In genomic region chr13:98588480-98588879, GRCm38 (mm10) we compare ENCODE assay signal across 8 mouse cellular contexts. TPM values are rescaled to one million over a fixed set of nuclear protein-coding genes. Genes with fewer than 3 reads are reported as not detected.
A peak's percentile ranks its signal among the peaks of the same experiment; 100 is the strongest.
DNase-seq lines count a peak whose midpoint lies in the region; ATAC-seq and TF ChIP-seq lines count a peak whose summit lies in the region.

No protein-coding gene starts in this region.

- peaks cover 26% of the 10 kb centered on the region for H3K27me3 ChIP-seq in lung, embryonic 14.5 days (ENCODE audit: insufficient read depth, low read length)
- H3K27me3 ChIP-seq in embryonic facial prominence, embryonic 15.5 days, result peaks cover 28% of the 10 kb centered on the region
- peaks cover 78% of the 10 kb centered on the region for H3K27me3 ChIP-seq in limb, embryonic 10.5 days (ENCODE audit: low read depth, poor library complexity, severe bottlenecking)

- peaks cover 18% of the 10 kb centered on the region for H3K4me1 ChIP-seq in lung, embryonic 14.5 days (ENCODE audit: insufficient read depth)
- peaks cover 43% of the 10 kb centered on the region for H3K4me1 ChIP-seq in embryonic facial prominence, embryonic 15.5 days
- H3K4me1 ChIP-seq in limb, embryonic 10.5 days, result peaks cover 62% of the 10 kb centered on the region
- peaks cover 6% of the 10 kb centered on the region for H3K4me1 ChIP-seq in olfactory bulb, adult 2 months (ENCODE audit: control insufficient read depth, insufficient read depth, low read length)

- no peak overlapping the region for H3K27ac ChIP-seq in lung, embryonic 14.5 days (ENCODE audit: low read depth)
- H3K27ac ChIP-seq in embryonic facial prominence, embryonic 15.5 days (replicated peaks), result peak overlapping the region; percentile 53; the same call in 1 of the 2 replicates
- H3K27ac ChIP-seq in limb, embryonic 10.5 days, result peak overlapping the region; percentile 64
- no peak overlapping the region for H3K27ac ChIP-seq in olfactory bulb, adult 2 months (ENCODE audit: insufficient read depth, low read depth, low read length)

- H3K9ac ChIP-seq in lung, embryonic 14.5 days, result peak overlapping the region; percentile 52
- peak overlapping the region; percentile 12; the same call in 1 of the 2 replicates for H3K9ac ChIP-seq in embryonic facial prominence, embryonic 15.5 days

- no peak for ATAC-seq in lung, embryonic 14.5 days (ENCODE audit: insufficient read depth)
- ATAC-seq in embryonic facial prominence, embryonic 15.5 days (ENCODE audit: insufficient number of reproducible peaks, low FRiP score, low TSS enrichment, low read depth), result no peak

- no peak for DNase-seq in lung, embryonic 14.5 days
- DNase-seq in lung, postnatal 14 days, result no peak
- no peak for DNase-seq in limb, embryonic 10.5 days (ENCODE audit: low spot score)
- no peak for DNase-seq in thymus, postnatal 0 days (ENCODE audit: low spot score)
- no peak for DNase-seq in layer of hippocampus, adult 11-12 months (ENCODE audit: low spot score)
- DNase-seq in layer of hippocampus, postnatal 36 days, result no peak

- H3K36me3 ChIP-seq in lung, embryonic 14.5 days (ENCODE audit: insufficient read depth), result no peaks in the 10 kb centered on the region
- H3K36me3 ChIP-seq in embryonic facial prominence, embryonic 15.5 days, result no peaks in the 10 kb centered on the region
- H3K36me3 ChIP-seq in limb, embryonic 10.5 days, result no peaks in the 10 kb centered on the region

- no peaks in the 10 kb centered on the region for H3K9me3 ChIP-seq in lung, embryonic 14.5 days (ENCODE audit: low read depth, low read length)
- no peaks in the 10 kb centered on the region for H3K9me3 ChIP-seq in embryonic facial prominence, embryonic 15.5 days (replicated peaks)
- no peaks in the 10 kb centered on the region for H3K9me3 ChIP-seq in limb, embryonic 10.5 days (replicated peaks)

- H3K4me2 ChIP-seq in lung, embryonic 14.5 days, result peak overlapping the region; percentile 76
- peak overlapping the region; percentile 80 for H3K4me2 ChIP-seq in embryonic facial prominence, embryonic 15.5 days (replicated peaks)

- TF ChIP-seq CTCF in lung, embryonic 14.5 days (IDR thresholded peaks at IDR 0.05; ENCODE audit: low read depth), result no peak
- no peak for TF ChIP-seq CTCF in olfactory bulb, adult 2 months (IDR thresholded peaks at IDR 0.05; ENCODE audit: insufficient read depth, low read depth, low read length)

- TF ChIP-seq POLR2A in olfactory bulb, adult 2 months (IDR thresholded peaks at IDR 0.05; ENCODE audit: insufficient read depth, low read depth, low read length), result no peak

- peak overlapping the region; percentile 42 for H3K4me3 ChIP-seq in lung, embryonic 14.5 days (ENCODE audit: low read depth, low read length)
- H3K4me3 ChIP-seq in embryonic facial prominence, embryonic 15.5 days (replicated peaks), result peak overlapping the region; percentile 51
- H3K4me3 ChIP-seq in limb, embryonic 10.5 days, result peak overlapping the region; percentile 58
- H3K4me3 ChIP-seq in olfactory bulb, adult 2 months (ENCODE audit: insufficient read depth, low read depth, low read length), result peak overlapping the region; percentile 38

- 14% methylated on average over 12 of the region's 12 CpGs for WGBS in lung, embryonic 14.5 days
- WGBS in embryonic facial prominence, embryonic 15.5 days, result 13% methylated on average over 12 of the region's 12 CpGs
- under 1% methylated on average over 12 of the region's 12 CpGs for WGBS in limb, embryonic 10.5 days
- 18% methylated on average over 12 of the region's 12 CpGs for WGBS in olfactory bulb, adult 2 months

RNA-seq across cellular contexts. Expression of gene Tmem174, which starts 48.7 kb away (rescaled TPM):
- 0.08 TPM in 1 of 2 replicates, not detected in the other for polyA plus RNA-seq in lung, embryonic 14.5 days (2014; fragmentation: Nextera tagmentation; extraction: Ambion mirVana)
- polyA plus RNA-seq in embryonic facial prominence, embryonic 15.5 days (2015; fragmentation: Nextera tagmentation; extraction: Ambion mirVana), result 0.12 TPM in 1 of 2 replicates, not detected in the other
- polyA plus RNA-seq in limb, embryonic 10.5 days (2016; fragmentation: Nextera tagmentation; extraction: Ambion mirVana), result not detected in 2 replicates
- polyA plus RNA-seq in olfactory bulb, adult 2 months (2012; ENCODE audit: insufficient read depth, insufficient read length, low replicate concordance, missing spikeins), result not detected in 2 replicates
- not detected in 2 replicates for polyA plus RNA-seq in thymus, postnatal 0 days (2015; fragmentation: Nextera tagmentation; extraction: Ambion mirVana)
- under 1 TPM in 1 of 2 experiments, not detected in 1; 0.15 TPM for total RNA-seq in layer of hippocampus, postnatal 36 days (2021)

Comparison
In these comparisons a context has a peak if more than half of its experiments do, and no peak if none do; other contexts are left out.
1. H3K27ac ChIP-seq: peak in embryonic facial prominence, embryonic 15.5 days (single experiment) and limb, embryonic 10.5 days (single experiment); none in lung, embryonic 14.5 days (single experiment) and olfactory bulb, adult 2 months (single experiment).
2. Peak in every context shown above with its lines, with median percentiles within 50 percentile points of each other: H3K4me3 ChIP-seq.